Mouse (Mus musculus) liver, embryonic 14.5 days (tissue): ENCODE measurements around the gene Ptger2.

Experiments
- CTCF ChIP-seq: IDR thresholded peaks from 2 replicates; pipeline ENCODE4 v1.5.1; 2016; ENCODE audit warnings: antibody characterized with exemption, low read depth, control low read depth
- EP300 ChIP-seq: IDR thresholded peaks from 2 replicates; pipeline ENCODE4 v1.6.1; 2016; ENCODE audit warnings: antibody characterized with exemption, low read depth

DNA sequence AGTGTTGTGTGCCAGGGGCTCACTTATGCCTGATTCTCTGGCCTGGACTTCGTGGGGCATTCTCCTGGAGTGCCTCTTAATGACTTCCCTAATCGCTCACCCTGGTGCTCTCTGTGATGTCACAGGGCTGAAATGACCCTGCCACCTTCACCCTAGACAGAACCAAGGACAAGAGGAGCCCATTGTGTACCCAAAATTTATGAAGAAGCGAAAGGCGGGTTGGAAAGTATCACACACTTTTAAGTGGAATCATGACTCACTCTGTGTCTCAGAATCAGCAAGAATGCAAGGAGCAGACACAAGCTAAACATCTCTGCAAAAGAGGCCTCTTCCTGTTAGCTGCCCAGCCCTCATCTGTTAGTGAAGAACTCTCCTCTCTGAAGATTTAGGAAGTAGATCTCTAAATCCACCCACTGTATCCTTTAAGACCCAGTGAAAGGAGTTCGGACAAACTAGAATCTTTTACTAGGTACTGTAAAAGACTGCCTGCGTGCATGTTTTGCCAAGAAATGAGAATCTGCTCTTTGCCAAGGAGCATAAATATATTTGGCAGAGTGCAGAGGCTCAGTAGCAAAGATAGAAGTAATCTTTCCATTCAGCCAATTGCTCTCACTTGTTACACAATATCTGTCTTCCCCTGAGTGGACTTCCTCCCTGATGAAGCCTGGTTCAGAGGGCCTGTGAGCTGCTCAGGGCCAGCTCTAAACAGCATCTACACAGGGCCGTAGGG is 61.9 kb downstream of the Ptger2 start:
- TF ChIP-seq EP300 (no peak), CTCF (no peak)
